Mouse (Mus musculus) T-helper 1 cell (primary cell): Measurements from ENCODE around the gene Patz1.

Experiments
- in situ Hi-C: fragments of 300-600 bp; cut with MboI, MseI; formaldehyde crosslinking; loops from one replicate; pipeline ENCODE4 v1.15.1; 2025; ENCODE audit warnings: high pct_unique_total_duplicates

Gene Patz1

DNA sequence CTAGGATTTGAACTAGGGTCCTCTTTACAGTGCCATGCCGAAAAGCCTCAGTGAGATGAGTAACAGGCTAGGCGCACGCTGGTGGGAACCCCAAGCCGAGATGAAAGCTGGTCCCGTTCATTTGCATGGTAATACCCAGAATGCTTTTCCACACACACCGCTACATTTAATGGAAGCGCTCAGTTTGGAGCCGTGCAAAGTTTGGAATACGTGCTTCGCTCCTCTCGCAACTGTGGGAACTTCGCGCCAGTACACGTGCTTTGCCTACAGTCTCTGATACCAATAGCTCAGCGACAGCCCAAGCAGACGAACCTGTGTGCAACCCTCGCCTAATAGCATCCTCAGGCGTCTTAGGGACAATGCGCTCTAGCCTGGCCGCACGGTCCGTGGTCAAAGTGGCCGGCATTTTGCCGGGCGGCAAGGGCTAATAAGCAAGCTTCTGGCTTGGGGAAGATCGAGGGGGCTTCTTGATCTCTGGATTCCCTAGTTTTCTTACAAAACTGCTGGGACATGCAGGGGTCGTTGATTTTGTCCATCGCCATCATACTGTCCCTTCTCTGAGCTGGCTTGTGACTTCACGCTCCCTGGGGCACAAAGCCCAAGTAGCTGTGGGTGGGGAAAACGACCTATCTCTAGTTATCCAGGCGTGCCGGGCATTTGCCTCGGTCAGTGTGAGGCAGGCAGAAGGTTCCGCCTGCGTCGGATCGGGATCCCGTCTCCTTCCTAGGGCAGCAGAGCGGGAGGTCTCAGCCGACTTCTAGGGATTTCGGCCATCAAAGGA, at the start of gene Patz1:
Patz1 (plus strand) TSS at position 354 of the 781 bp plus-strand sequence.
- in situ Hi-C loops: no loop called here

DNA sequence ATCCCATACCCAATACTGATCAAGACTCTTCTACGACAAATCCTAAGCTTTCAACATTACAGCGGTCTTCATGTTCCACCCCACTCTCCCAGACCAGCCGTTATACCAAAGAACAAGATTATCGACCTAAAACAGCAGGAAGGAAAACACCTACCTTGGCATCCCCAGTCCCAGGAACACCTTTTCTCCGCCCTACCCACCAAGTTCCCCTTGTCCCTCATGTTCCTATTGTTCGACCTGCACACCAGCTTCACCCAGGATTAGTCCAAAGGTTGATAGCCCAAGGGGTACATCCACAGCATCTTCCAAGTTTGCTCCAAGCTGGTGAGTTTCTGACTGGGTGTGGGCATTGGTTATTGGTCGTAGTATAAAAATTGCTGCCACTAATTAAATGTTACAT, 46.3 kb upstream of the Patz1 start:
- in situ Hi-C loops: loop anchor here (10.0 kb wide), 1 partner anchor 1822 kb away; the partner anchor contains the start of gene Gas2l1

DNA sequence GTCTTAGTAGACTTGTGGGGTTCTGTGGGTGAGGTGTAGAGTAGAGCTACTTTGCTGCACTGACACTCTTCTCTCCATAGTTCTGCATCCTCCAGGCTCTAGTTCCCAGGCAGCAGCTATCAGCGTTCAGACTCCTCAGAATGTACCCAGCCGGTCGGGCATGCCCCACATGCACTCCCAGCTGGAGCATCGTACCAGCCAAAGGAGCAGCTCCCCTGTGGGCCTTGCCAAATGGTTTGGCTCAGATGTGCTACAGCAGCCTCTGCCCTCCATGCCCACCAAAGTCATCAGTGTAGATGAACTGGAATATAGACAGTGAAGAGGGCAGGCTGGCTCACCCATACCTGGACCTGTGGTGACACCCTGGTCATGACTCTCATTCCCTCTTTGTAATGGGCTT, 44.9 kb upstream of the Patz1 start:
- in situ Hi-C loops: loop anchor here (10.0 kb wide), 1 partner anchor 1821 kb away; the partner anchor contains the start of gene Gas2l1

DNA sequence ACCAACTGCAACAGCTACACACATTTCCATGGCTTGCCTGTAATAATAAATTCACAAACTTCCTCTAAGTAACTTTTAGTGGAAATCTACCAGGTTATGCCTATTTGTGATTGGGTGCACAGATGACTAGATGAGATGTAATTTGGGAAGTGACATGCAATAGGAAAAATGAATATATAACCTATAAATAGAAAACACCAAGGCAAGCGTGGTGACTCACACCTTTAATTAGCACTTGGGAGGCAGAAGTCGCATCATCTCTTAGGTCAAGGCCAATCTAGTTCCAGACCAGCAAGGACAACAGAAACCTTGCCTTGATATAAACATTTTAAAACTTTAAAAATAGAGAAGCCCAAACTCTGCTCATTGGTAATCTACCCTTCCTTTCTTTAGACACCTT, 41.3 kb upstream of the Patz1 start:
- in situ Hi-C loops: loop anchor here (5.0 to 10.0 kb wide), 2 partner anchors 35 to 1817 kb away; partner anchors contain the start of gene Gas2l1

DNA sequence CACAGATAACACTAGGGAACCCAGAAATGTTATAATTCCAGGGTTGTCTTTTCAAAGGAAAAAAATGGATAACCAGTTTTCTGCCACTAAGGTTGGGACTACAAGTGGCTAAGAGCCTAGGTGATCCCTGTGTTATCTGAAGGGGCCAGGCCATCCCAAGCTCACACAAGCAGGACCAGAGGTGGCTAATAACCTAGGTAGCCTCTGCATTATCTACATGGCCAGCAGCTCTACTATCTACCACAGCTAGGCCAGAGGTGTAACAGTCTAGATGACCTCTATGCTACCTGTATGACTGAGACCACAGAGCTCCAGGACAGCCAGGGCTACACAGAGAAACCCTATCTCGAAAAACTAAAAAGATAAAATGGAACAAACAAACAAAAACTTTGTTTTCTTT, 29.1 kb upstream of the Patz1 start:
- in situ Hi-C loops: no loop called here

DNA sequence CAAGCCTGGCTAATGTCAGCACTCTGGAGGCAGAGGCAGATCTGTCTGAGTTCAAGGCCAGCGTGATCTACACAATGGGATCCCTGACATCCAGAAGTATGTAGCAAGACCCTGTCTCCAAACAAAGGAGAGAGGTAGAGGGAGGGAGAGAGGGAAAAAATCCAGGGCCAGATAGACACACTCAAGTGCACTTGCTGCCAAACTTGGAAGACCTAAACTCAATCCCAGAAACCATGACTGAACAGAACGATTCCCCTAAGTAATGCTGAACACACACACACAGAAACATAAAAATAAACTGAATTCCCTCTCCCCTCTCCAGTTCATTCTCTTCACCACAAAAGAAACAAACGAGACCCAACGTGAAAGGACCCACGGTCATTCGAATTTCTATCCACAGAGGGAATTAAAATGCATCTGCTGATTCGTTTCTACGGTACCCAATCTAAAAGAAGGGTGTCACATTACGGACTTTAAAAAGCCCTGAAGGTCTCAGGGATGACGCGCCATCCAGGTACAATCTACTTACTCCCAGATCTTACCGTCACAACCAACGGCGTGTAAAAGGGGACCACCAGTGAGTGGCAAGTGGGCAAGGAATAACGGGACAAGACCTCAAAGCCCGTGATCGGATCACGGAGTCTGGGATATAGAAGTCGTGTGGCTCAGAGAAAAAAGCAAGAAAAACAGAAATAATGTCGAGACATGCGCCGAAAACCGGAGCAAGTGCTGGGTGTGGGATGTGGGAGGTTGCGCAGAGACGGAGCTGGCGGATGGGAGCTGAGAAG, 23.2 kb upstream of the Patz1 start:
- in situ Hi-C loops: no loop called here

DNA sequence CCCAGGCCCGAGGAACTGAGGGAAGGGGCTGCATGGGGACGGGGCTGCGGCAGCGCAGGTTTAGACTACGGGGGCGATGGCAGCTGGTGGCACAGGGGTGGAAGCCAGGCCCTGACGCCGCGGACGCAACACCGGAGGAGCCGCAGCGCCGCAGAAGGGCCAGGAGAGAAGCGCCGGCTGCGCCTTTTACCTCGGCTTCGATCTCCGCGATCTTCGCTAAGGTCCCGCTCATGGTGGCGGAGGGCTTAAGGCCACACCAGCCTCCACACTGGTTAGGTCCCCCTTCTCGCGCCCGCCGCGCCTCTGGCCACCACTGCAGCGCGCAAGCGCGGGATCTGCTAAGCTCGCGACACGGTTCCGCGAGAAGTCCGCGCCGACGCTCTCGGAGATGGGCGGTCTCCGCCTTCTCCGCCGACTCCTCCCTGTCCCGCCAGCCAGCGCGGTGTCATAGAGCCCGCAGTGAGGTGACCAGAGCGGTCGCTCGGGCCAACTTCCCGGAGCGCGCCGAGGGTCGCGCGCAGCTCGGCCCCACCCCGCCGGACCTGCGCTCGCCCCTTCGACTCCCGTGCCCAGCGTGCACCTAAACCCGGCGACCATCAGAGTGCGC, 22.5 kb upstream of the Patz1 start, which contains the start of gene Drg1:
Drg1 (minus strand) TSS at position 337 of the 607 bp plus-strand sequence.
- in situ Hi-C loops: no loop called here

DNA sequence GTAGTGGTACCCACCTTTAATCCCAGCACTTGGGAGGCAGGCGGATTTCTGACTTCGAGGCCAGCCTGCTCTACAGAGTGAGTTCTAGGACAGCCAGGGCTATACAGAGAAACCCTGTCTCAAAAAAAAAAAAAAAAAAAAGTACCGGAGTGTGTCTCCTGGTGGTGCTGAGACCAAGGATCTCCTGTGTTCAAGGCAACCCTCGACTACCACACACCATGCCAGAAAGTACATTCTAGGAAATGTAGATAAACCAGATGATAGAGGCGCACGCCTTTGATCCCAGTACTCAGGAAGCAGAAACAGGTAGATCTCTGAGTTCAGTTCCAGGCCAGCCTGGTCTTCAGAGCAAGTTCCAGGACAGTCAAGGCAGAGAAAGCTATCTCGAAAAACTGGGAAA, 21.5 kb upstream of the Patz1 start:
- in situ Hi-C loops: no loop called here

DNA sequence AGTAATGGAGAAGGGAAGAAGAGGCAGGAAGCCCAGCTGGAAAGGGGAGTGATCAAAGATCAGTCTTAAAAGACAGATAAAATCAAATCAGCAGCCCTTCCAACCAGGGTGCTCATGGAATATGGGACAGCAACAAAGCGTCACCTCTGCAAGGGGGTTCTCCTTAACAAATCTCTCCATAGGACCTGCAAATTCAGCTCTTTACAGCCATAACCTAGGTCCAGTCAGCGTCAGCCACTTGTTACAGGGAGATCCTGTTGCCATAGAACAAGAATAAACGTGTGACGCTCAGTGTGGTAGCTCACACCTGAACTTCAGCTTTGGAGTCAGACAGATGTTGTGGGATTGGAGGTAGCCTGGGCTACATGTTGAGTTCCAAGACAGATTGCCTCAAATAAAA, 19.4 kb upstream of the Patz1 start:
- in situ Hi-C loops: no loop called here

DNA sequence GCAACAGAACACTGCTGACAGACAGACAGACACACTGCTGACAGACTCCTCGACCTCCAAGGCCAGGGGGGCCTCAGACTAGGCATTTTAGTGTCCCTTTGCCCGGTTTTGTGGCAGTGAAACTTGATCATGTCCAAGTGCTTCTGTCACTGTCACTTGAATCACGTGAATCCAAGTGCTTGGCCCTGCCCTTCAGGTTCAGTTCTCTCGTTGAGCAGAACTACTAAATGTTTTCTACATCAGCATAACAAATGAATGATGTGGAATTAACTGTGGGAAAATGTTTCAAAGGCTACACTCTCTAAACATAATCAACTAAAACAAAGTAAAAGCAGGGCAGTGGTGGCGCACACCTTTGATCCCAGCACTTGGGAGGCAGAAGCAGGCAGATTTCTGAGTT, 10.3 kb upstream of the Patz1 start:
- in situ Hi-C loops: no loop called here

DNA sequence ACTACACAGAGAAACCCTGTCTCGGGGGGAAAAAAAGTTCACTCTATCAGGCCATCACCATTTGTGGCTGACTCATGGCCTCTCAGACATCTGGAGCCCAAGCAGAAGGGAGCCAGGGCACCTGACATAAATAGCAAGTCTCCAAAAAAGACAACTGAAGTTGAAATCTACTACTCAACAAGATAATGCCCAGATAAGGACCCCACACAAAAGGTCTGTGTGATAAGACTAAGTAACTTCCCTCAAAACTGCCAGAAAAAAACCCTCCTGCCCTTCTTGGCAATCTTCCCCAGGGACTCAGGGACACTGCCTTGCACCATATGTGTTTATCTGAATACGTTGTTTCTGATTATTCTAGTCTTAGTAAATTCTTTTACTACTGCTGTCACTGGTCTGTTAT, 8.9 kb upstream of the Patz1 start:
- in situ Hi-C loops: no loop called here

DNA sequence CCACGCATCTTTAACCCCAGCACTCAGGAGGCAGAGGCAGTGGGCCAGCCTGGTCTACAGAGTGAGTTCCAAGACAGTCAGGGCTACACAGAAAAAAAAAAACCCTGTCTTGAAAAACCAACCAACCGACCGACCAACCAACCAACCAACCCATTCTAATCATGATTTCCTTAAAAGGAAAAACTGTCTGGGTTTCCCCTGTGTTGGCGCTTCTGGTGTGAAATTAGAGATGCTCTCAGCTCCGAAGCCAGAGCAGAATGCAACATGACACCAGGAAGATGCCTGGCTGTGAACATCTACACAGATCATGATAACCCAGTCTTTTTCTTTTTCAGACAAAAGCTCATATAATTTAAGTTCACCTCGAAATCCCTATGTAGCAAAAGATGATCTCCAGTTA, 5.8 kb upstream of the Patz1 start:
- in situ Hi-C loops: no loop called here

DNA sequence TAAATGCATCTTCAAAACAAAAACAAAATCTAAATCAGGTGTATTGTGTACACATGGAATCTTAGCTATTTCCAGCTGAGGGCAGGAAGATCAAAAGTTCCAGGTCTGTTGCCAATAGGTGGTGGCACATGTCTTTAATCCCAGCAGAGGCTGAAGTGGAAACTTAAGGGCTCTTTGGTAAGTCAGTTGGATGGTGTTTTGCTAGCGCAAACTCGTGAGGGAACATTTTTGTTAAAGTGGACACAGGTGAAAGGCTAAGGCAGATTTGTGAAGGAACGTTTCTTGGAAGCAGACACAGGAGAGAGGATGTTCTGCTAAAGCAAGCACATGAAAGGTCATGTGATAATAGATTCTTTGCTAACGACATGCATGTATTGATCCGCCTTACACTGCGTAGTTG, 5.0 kb upstream of the Patz1 start:
- in situ Hi-C loops: no loop called here

DNA sequence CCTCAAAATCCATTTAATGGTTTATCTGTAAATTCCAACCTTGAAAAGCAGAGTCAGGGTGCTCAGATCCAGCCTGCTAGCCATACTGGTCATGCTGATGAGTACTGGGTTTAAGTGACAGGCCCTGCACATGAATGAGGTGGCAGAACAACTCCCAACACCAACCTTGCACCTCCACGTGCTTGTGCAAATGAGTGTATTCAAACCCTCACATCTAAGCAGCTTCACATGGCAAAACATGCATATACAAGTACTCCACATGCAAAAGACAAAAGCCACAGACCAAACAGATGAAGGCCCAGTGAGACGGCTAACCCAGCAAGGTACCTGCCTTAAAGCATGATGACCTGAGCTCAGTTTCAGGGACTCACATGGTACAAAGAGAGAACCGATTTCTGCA, 2.7 kb upstream of the Patz1 start:
- in situ Hi-C loops: no loop called here

DNA sequence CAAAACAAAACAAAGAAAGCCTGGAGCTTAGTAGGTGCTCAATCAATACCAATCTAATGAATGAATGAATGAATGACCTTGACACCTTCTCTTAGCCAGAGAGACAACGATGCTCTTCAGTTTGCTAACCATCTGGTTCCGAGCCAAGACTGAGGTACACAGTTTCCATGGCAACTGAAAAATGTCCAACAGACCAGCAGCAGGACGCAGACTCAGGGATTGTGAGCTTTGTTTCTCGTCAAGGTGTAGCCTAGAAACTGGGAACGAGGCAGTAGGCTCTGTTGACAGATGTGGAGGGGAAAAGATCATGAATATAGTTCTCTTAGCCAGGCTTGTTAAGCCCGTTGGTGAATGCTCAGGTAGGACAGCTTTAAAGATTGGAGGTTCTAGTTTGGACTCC, 1.5 kb upstream of the Patz1 start:
- in situ Hi-C loops: no loop called here

DNA sequence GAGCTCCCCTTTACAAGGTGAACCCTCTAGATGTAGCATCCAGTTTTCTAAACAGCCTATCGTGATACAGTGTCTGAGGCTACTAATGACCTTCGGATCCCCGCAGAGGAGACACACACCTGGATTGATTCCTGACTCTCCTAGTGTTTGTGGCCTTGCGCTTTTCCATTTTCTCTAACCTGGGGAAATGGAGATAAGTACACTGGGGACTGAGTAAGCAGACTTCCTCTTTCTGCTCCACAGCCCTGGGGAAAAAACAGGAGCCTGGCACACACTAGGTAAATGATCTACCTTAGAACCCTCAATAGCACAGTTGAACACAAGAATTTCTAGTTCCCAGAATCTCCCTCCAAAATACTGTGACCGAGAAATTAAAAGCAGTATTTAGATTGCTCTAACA, 753 bp upstream of the Patz1 start:
- in situ Hi-C loops: no loop called here

DNA sequence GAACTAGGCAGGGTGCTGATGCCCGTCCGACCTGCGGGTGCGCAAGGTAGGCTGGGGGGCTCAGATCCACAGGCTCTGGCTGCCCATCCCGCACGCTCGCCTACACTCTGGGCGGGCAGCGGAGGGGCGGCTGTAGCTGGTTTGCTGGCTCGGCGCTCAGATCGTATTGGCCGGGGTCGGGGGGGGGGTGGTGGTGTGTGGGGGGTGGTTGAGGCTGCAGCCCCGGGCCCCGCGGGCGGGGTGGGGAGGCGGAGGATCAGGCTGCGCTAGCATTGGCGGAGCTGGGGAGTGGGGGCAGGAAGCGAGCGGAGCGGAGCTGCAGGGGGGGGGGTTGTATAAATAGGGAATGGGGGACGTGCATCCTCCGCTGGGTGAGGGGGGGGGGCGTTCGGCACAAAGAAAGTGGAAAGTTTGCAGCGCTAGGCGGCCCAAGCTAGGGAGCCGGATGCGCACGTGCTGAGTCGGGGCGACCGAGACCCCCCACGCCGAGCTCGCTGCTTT, 678 bp downstream of the Patz1 start:
- in situ Hi-C loops: no loop called here

DNA sequence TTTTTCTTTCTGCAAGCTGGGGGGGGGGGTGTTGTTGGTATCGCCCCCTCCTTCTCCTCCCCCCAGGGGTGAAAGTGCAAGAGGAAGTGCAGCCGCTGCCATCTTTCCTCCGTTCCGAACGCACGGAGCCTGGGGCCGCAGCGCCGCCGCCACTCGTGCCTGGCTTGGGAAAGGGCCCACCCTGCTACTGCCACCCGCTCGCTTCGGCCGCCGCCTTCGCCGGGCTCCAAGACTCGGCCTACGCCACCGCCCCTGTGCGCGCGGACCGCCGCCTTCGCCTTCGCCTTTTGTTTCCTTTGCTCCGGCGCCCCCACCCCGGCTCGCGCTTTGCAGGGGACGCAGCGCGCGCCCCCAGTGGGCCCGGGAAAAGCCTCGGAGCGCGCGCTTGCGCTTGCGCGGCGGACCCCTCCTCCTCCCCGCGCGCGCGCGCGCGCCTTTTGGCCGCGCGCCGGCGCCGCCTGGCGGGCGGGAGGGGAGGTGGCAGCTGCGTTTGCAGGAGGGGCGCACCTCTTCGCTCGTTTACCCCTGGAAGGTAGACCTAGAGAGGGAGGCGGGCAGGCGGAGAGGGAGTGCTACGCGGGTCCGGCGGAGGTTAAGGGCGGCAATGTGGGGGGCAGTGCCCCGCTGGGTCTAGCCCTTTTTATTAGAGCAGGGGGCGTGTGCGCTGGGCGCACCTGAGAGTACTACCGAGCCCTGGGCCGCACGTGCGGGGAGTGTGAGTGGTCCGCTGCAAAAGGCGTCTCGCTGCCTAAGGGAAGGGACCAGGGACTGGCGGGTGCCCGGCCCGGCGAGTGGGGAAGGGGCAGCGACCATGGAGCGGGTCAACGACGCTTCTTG, 1.3 kb downstream of the Patz1 start:
- in situ Hi-C loops: loop anchor here (5.0 kb wide), 1 partner anchor 42 kb away; the partner anchor contains the start of gene Pik3ip1

DNA sequence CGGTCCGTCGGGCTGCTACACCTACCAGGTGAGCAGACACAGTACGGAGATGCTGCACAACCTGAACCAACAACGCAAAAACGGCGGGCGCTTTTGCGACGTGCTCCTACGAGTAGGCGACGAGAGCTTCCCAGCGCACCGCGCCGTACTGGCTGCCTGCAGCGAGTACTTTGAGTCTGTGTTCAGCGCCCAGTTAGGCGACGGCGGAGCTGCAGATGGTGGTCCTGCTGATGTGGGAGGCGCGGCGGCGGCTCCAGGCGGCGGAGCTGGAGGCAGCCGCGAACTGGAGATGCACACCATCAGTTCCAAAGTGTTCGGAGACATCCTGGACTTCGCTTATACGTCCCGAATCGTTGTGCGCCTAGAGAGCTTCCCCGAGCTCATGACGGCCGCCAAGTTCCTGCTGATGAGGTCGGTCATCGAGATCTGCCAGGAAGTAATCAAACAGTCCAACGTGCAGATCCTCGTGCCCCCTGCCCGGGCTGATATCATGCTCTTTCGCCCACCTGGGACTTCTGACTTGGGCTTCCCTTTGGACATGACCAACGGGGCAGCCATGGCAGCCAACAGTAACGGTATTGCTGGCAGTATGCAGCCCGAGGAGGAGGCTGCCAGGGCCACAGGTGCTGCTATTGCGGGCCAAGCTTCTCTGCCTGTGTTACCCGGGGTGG, 2.1 kb downstream of the Patz1 start:
- in situ Hi-C loops: loop anchor here (5.0 kb wide), 1 partner anchor 42 kb away; the partner anchor contains the start of gene Pik3ip1

DNA sequence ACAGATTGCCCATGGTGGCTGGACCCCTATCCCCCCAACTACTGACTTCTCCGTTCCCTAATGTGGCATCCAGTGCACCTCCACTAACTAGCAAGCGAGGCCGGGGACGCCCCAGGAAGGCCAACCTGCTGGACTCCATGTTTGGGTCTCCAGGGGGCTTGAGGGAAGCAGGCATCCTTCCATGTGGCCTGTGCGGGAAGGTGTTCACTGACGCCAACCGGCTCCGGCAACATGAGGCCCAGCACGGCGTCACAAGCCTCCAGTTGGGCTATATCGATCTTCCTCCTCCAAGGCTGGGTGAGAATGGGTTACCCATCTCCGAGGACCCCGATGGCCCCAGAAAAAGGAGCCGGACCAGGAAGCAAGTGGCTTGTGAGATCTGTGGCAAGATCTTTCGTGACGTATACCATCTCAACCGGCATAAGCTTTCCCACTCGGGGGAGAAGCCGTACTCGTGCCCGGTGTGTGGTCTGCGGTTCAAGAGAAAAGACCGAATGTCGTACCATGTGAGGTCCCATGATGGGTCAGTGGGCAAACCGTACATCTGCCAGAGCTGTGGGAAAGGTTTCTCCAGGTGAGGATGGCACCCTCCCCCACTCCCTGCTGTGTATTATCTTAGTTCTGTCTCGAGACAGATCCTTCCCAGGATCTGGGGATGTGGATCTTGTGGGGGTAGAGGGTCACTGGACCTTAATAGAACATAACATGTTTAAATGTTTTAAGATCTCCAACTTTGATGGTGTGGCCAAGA, 2.8 kb downstream of the Patz1 start:
- in situ Hi-C loops: loop anchor here (5.0 kb wide), 1 partner anchor 41 kb away; the partner anchor contains the start of gene Pik3ip1
